Comparison of ENCODE assay signal across 18 mouse cellular contexts in genomic region chr1:51624551-51624950, GRCm38 (mm10).
A peak's percentile ranks its signal among the peaks of the same experiment; 100 is the strongest.
DNase-seq lines count a peak whose midpoint lies in the region; ATAC-seq and TF ChIP-seq lines count a peak whose summit lies in the region.
"Had no signal": no experiment of that assay in that cellular context is flagged by ENCODE, and none has a peak within 500 bp of the region (broad histone marks: within the 10 kb centered on the region; RNA-seq: fewer than 3 reads in every experiment).

No protein-coding gene starts in this region.

- no peak overlapping the region for H3K27ac ChIP-seq in hindbrain, embryonic 10.5 days
- no peak overlapping the region for H3K27ac ChIP-seq in hindbrain, postnatal 0 days
- H3K27ac ChIP-seq: limb, embryonic 13.5 days; liver, embryonic 13.5 days; macrophage had no signal

- H3K36me3 ChIP-seq in E14TG2a.4 (ENCODE audit: insufficient read depth, low read length): no peaks in the 10 kb centered on the region
- H3K36me3 ChIP-seq in hindbrain, embryonic 10.5 days: no peaks in the 10 kb centered on the region
- H3K36me3 ChIP-seq in hindbrain, postnatal 0 days (ENCODE audit: insufficient read depth, low read length): no peaks in the 10 kb centered on the region
- H3K36me3 ChIP-seq: limb, embryonic 13.5 days; liver, embryonic 13.5 days had no signal

- WGBS in hindbrain, embryonic 10.5 days: 86% methylated on average over 2 of the region's 2 CpGs
- 84% methylated on average over 2 of the region's 2 CpGs for WGBS in hindbrain, postnatal 0 days

- no peaks in the 10 kb centered on the region for H3K9me3 ChIP-seq in E14TG2a.4 (ENCODE audit: low read length)
- H3K9me3 ChIP-seq in hindbrain, embryonic 10.5 days: no peaks in the 10 kb centered on the region
- no peaks in the 10 kb centered on the region for H3K9me3 ChIP-seq in hindbrain, postnatal 0 days (ENCODE audit: low read length)
- H3K9me3 ChIP-seq: limb, embryonic 13.5 days; liver, embryonic 13.5 days had no signal

- no peak for TF ChIP-seq CTCF in E14TG2a.4 (conservative IDR thresholded peaks at IDR 0.05; ENCODE audit: low read length)
- no peak for TF ChIP-seq CTCF in hindbrain, postnatal 0 days (IDR thresholded peaks at IDR 0.05; ENCODE audit: low read depth)

- no peak overlapping the region for H3K9ac ChIP-seq in hindbrain, postnatal 0 days (replicated peaks; ENCODE audit: low read length)
- H3K9ac ChIP-seq: limb, embryonic 13.5 days; liver, embryonic 13.5 days; lung, embryonic 14.5 days had no signal

- H3K27me3 ChIP-seq in E14TG2a.4 (ENCODE audit: insufficient read depth, low read length): no peaks in the 10 kb centered on the region
- no peaks in the 10 kb centered on the region for H3K27me3 ChIP-seq in hindbrain, embryonic 10.5 days (ENCODE audit: insufficient read depth, poor library complexity, severe bottlenecking)
- no peaks in the 10 kb centered on the region for H3K27me3 ChIP-seq in hindbrain, postnatal 0 days (ENCODE audit: insufficient read depth, low read length)
- H3K27me3 ChIP-seq: limb, embryonic 13.5 days; liver, embryonic 13.5 days had no signal

- H3K4me3 ChIP-seq in E14TG2a.4 (replicated peaks; ENCODE audit: low read length): peak overlapping the region; percentile 73
- no peak overlapping the region for H3K4me3 ChIP-seq in hindbrain, embryonic 10.5 days
- no peak overlapping the region for H3K4me3 ChIP-seq in hindbrain, postnatal 0 days (ENCODE audit: low read length)
- H3K4me3 ChIP-seq: erythroblast, embryonic 14.5 days; limb, embryonic 13.5 days; liver, embryonic 13.5 days had no signal

- DNase-seq in CD4-positive helper T cell, adult 2 months (ENCODE audit: low read depth, low spot score): peak; percentile 32
- peak; percentile 89 for DNase-seq in ZHBTc4 (ENCODE audit: low read depth, low spot score)
- DNase-seq in hindbrain, embryonic 10.5 days (ENCODE audit: low spot score): no peak
- no peak for DNase-seq in thymus, adult 18-20 months
- no peak for DNase-seq in hindbrain, postnatal 0 days (ENCODE audit: low spot score)
- no peak for DNase-seq in thymus, postnatal 14 days
- DNase-seq: gastrocnemius, postnatal 36 days; liver, embryonic 13.5 days; lung, embryonic 14.5 days; thymus, postnatal 36 days had no signal

- H3K4me1 ChIP-seq in E14TG2a.4 (replicated peaks; ENCODE audit: low read depth, low read length): peaks cover 47% of the 10 kb centered on the region
- peaks cover 26% of the 10 kb centered on the region for H3K4me1 ChIP-seq in hindbrain, embryonic 10.5 days (replicated peaks)
- no peaks in the 10 kb centered on the region for H3K4me1 ChIP-seq in hindbrain, postnatal 0 days (ENCODE audit: insufficient read depth, low read length)
- H3K4me1 ChIP-seq: liver, embryonic 13.5 days had no signal

- no peak overlapping the region for H3K4me2 ChIP-seq in hindbrain, postnatal 0 days (ENCODE audit: low read depth, low read length)
- H3K4me2 ChIP-seq: limb, embryonic 13.5 days; liver, embryonic 13.5 days; lung, embryonic 14.5 days; midbrain, embryonic 11.5 days had no signal

- peak; percentile 20; the same call in 1 of the 2 replicates for ATAC-seq in monocyte, adult 5-6 weeks (replicated peaks; ENCODE audit: insufficient number of reproducible peaks, low FRiP score, low TSS enrichment, poor library complexity, severe bottlenecking)
- ATAC-seq in hindbrain, postnatal 0 days: no peak
- ATAC-seq: forebrain, embryonic 14.5 days; inflammation-experienced regulatory T-cells, adult 6 months had no signal

Comparison
In these comparisons a context has a peak if more than half of its experiments do, and no peak if none do; other contexts are left out.
1. DNase-seq: peak in CD4-positive helper T cell, adult 2 months (single experiment) and ZHBTc4 (single experiment); none in hindbrain, embryonic 10.5 days (single experiment), thymus, adult 18-20 months (0 of 2), hindbrain, postnatal 0 days (single experiment) and thymus, postnatal 14 days (single experiment).